Mouse (Mus musculus) midbrain, postnatal 0 days (tissue): ENCODE measurements around the gene L3mbtl4. TPM values are rescaled to one million over a fixed set of nuclear protein-coding genes. Genes with fewer than 3 reads are reported as not detected.
A peak's percentile ranks its signal among the peaks of the same experiment; 100 is the strongest.

Experiments used
- ATAC-seq: fragments of 200-750 bp; cut with Nextera tagmentation; 2 replicates; pipeline ENCODE4 v1.8.0; 2017; ENCODE audit warnings: moderate number of reproducible peaks, mild to moderate bottlenecking, moderate TSS enrichment, moderate library complexity; ENCODE audit not compliant: low FRiP score
- DNase-seq: peaks from one replicate; pipeline ENCODE4 v3.0.0-alpha.2; 2015; ENCODE audit warnings: low spot score
- H3K27ac ChIP-seq: fragments of 300-500 bp; sonication (generic); 2 replicates; pipeline ENCODE4 v1.5.1; 2014; ENCODE audit warnings: low read depth, mild to moderate bottlenecking, low read length, mixed read lengths
- H3K27me3 ChIP-seq: fragments of 300-500 bp; sonication (generic); 2 replicates; pipeline ENCODE4 v1.6.1; 2014; ENCODE audit warnings: low read length, control low read depth, mixed read lengths; ENCODE audit not compliant: insufficient read depth
- H3K36me3 ChIP-seq: fragments of 300-500 bp; sonication (generic); 2 replicates; pipeline ENCODE4 v1.6.1; 2014; ENCODE audit warnings: low read length, control low read depth, mixed read lengths; ENCODE audit not compliant: insufficient read depth
- H3K4me1 ChIP-seq: fragments of 300-500 bp; sonication (generic); 2 replicates; pipeline ENCODE4 v1.6.1; 2014; ENCODE audit warnings: mild to moderate bottlenecking, control low read depth, antibody characterized with exemption, low read length, mixed read lengths; ENCODE audit not compliant: insufficient read depth
- H3K4me2 ChIP-seq: fragments of 300-500 bp; sonication (generic); 2 replicates; pipeline ENCODE4 v1.6.1; 2014; ENCODE audit warnings: low read depth, mild to moderate bottlenecking, low read length, mixed read lengths; ENCODE audit not compliant: poor library complexity, severe bottlenecking
- H3K4me3 ChIP-seq: fragments of 300-500 bp; sonication (generic); 2 replicates; pipeline ENCODE4 v1.5.1; 2014; ENCODE audit warnings: low read depth, mild to moderate bottlenecking, low read length, moderate library complexity
- H3K9ac ChIP-seq: fragments of 300-500 bp; sonication (generic); replicated peaks from 2 replicates; pipeline ENCODE4 v1.6.1; 2014; ENCODE audit warnings: mild to moderate bottlenecking, low read length, moderate library complexity, mixed read lengths; ENCODE audit not compliant: poor library complexity, severe bottlenecking
- H3K9me3 ChIP-seq: fragments of 300-500 bp; sonication (generic); 2 replicates; pipeline ENCODE4 v1.6.1; 2016; ENCODE audit warnings: low read length, control low read depth
- CTCF ChIP-seq: IDR thresholded peaks from 2 replicates; pipeline ENCODE4 v1.5.1; 2016; ENCODE audit warnings: antibody characterized with exemption, mild to moderate bottlenecking
- WGBS: fragments of 180-500 bp; shearing (Covaris S2); extraction: QIAGEN DNeasy Blood & Tissue Kit; methylation state at CpG from one replicate; pipeline ENCODE4 v1.1.7; 2014; 5-methylcytosine and 5-hydroxymethylcytosine counted together
- polyA plus RNA-seq: library from polyadenylated mRNA; unstranded; fragments of >200 nt; fragmentation: Nextera tagmentation; extraction: Ambion mirVana; gene quantifications from 2 replicates; pipeline ENCODE4 v1.2.1, GENCODE M21; 2015
- total RNA-seq: library from RNA; depleted of rRNA; stranded (reverse); fragments of >200 nt; gene quantifications from 2 replicates; pipeline ENCODE4 v1.2.3, GENCODE M21; 2014; rRNA removed

L3mbtl4 gene
- total RNA-seq: 6.7 and 8.5 TPM in 2 replicates
- 4.8 and 5.7 TPM in 2 replicates for polyA plus RNA-seq

DNA sequence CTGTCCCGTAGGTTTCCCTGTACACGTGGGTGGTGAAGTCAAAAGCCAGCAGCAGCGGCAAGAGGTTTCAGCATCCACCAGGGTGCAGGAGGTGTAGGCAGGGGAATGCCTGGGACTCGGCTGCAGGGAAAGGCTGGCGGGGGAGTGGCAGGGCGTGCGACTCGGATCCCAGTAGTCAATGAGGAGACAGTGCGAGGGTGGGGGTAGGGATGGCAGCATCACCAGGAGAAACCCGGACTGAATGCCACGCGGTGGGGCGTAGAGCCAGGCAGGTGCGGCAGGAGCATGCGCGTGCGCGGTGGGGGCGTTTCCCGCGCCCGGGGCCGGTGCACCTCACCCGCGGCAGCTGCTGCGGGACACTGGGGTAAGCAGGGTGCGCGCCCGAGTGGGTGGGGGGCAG is at the start of gene L3mbtl4:
Gene L3mbtl4 (plus strand): TSS at position 271 of the 400 bp plus-strand sequence.
- Histone ChIP-seq H3K4me3 (peak within 1 kb of the TSS; percentile 71), H3K27me3 (no peaks in the 10 kb centered on the region), H3K36me3 (no peaks in the 10 kb centered on the region), H3K4me2 (peak within 1 kb of the TSS; percentile 96), H3K9me3 (no peaks in the 10 kb centered on the region), H3K4me1 (no peaks in the 10 kb centered on the region), H3K27ac (no peak within 1 kb of the TSS), H3K9ac (peak within 1 kb of the TSS; percentile 61)
- WGBS: under 1% methylated on average over 25 of the region's 29 CpGs
- DNase-seq (peak; percentile 48), ATAC-seq (peak; percentile 90)
- peak; percentile 59 for TF ChIP-seq CTCF

DNA sequence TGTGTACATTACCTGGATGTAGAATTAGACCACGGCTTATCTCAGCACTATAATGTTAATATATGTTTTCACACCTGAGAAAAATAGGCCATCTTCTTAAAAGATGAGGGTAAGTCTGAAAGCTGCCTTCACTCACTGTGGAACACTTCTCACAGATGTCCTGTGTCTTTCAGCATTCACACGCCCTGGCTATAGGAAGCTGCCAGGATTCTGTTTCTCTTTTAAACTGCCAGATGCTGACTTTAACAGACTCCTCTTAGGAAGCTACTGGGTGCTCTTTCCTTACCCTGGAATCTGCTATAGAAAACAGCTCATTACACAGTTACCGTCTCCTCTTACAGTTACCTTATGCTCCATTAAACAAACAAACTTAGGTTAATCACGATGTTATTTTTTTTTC is 43.1 kb upstream of the L3mbtl4 start:
- DNase-seq: no peak
- H3K36me3 ChIP-seq: no peaks in the 10 kb centered on the region
- no peak overlapping the region for H3K27ac ChIP-seq
- H3K27me3 ChIP-seq: no peaks in the 10 kb centered on the region
- no peaks in the 10 kb centered on the region for H3K9me3 ChIP-seq
- no peak for ATAC-seq
- no peak for TF ChIP-seq CTCF
- no peak overlapping the region for H3K4me3 ChIP-seq
- WGBS: 87% methylated on average over 4 of the region's 4 CpGs
- no peak overlapping the region for H3K9ac ChIP-seq
- H3K4me2 ChIP-seq: no peak overlapping the region
- H3K4me1 ChIP-seq: no peaks in the 10 kb centered on the region

DNA sequence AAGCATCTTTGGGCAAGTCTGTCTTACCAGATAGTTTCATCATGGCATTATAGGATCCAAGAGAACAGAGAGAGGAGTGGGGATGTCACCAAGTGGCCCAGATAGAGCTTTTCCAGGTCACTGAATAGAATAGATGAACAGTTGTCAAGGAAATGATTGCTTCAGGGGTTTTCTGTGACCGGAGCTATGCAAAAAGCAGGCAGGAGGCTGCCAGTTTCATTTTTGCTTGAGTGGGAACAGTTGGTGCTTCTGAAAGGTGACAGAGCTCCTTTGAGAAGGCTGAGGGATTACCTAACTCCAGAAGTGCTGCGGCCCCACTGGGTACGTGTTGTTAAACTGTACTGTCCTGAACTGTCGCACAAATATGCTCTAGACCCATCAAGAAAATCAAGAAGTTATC is 38.2 kb upstream of the L3mbtl4 start:
- WGBS: 77% methylated on average over 4 of the region's 4 CpGs
- no peak for TF ChIP-seq CTCF
- ATAC-seq (no peak), DNase-seq (peak; percentile 55)
- H3K36me3 ChIP-seq: no peaks in the 10 kb centered on the region
- H3K27ac ChIP-seq: no peak overlapping the region
- no peak overlapping the region for H3K4me2 ChIP-seq
- H3K4me1 ChIP-seq: no peaks in the 10 kb centered on the region
- H3K9me3 ChIP-seq: no peaks in the 10 kb centered on the region
- H3K27me3 ChIP-seq: no peaks in the 10 kb centered on the region
- no peak overlapping the region for H3K4me3 ChIP-seq
- no peak overlapping the region for H3K9ac ChIP-seq

DNA sequence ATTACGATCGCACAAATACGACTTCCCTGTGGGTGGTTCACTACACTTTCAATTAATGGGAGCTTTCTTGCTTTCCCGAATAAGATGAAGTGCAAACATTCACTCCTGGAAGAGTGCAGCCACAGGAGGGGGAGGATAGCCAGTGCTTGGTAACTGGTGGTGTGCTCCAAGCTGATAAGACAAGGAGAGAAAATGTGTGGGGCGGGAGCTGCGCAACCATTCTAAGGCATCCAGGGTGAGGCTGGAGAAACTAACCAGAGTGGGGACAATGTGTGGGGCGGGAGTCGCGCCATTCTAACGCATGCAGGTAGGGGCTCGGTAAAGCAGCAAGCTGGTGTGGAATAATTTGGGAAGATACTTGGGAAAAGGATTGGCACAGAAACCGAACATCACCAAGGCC is 36.6 kb upstream of the L3mbtl4 start:
- no peak for TF ChIP-seq CTCF
- WGBS: 89% methylated on average over 12 of the region's 12 CpGs
- no peaks in the 10 kb centered on the region for H3K27me3 ChIP-seq
- H3K36me3 ChIP-seq: no peaks in the 10 kb centered on the region
- H3K27ac ChIP-seq: no peak overlapping the region
- H3K4me1 ChIP-seq: no peaks in the 10 kb centered on the region
- H3K4me3 ChIP-seq: no peak overlapping the region
- ATAC-seq (no peak), DNase-seq (no peak)
- H3K4me2 ChIP-seq: no peak overlapping the region
- H3K9ac ChIP-seq: no peak overlapping the region
- H3K9me3 ChIP-seq: no peaks in the 10 kb centered on the region

DNA sequence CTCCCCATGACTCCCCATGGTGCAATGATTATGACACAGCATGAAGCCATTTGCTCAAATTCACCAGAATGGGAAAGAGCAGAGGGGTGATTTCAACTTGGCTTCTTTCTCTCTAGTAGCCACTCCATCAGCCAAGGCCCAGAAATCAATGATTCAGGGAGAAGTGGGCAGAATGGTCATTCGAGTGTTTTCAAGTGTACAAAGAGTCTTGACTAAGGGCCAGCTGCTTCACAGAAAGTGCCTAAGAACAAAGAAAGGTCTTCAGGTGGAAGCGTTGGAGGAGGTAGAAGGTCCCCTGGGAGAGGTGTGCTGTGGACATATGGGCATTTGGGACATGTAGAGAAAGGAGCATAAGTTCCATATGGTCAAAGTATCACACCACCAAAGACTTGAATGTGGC is 33.4 kb upstream of the L3mbtl4 start:
- Histone ChIP-seq H3K4me1 (no peaks in the 10 kb centered on the region), H3K27ac (no peak overlapping the region), H3K27me3 (no peaks in the 10 kb centered on the region), H3K36me3 (no peaks in the 10 kb centered on the region), H3K9ac (no peak overlapping the region), H3K9me3 (no peaks in the 10 kb centered on the region), H3K4me3 (no peak overlapping the region), H3K4me2 (no peak overlapping the region)
- TF ChIP-seq CTCF: no peak
- WGBS: 79% methylated on average over 2 of the region's 2 CpGs
- DNase-seq (no peak), ATAC-seq (no peak)

DNA sequence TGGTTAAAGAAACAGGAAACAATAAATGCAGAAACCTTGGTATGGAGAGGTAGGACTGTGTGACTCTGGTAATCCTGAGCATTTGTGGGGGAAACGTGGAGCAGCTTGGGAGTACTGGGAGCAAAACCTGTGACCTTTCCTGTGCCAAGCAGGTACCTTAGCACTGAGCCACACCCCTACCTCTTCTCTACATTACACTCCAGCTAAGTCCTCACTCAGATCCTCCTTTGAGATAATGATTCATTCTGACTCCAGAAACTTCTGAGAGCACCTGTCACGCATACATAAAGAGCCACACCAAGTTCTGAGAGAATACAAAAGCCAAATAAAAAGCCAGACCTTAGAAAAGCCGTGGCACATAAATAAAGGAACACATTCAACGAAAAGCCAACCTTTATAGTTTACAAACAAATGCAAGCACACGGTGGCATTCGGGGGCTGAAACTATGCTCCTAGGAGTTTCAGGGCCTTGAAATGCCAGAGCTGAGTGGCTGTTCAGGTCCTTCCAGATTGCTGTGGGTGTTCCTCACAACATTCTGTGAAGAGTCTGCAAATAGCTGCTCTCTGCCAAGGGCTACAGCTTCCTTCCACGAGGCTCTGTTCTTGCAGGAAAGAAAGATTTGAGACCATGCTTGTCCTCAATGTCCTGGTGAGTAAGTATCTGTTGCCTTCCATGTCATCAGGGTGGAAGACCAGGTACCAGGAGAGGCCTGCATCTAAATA is 8.6 kb upstream of the L3mbtl4 start:
- Histone ChIP-seq H3K4me3 (no peak overlapping the region), H3K4me2 (no peak overlapping the region), H3K27ac (no peak overlapping the region), H3K9me3 (peaks cover 6% of the 10 kb centered on the region; the same call in 1 of the 2 replicates), H3K27me3 (no peaks in the 10 kb centered on the region), H3K36me3 (no peaks in the 10 kb centered on the region), H3K9ac (no peak overlapping the region), H3K4me1 (no peaks in the 10 kb centered on the region)
- DNase-seq (no peak), ATAC-seq (no peak)
- TF ChIP-seq CTCF: no peak
- 81% methylated on average over 7 of the region's 7 CpGs for WGBS
